Mouse (Mus musculus) lung, postnatal 4 days (tissue): ENCODE measurements at regions not wholly inside any gene's neighbourhood (a gene's known extent, or its start where the extent isn't known, plus 50 kb on each side); places are given as distances from the start of the nearest gene placed in this dataset.

Source experiments
- DNase-seq, 2 experiments: peaks; one replicate each; pipeline ENCODE4 v3.0.0; 2021

GRCm38 (mm10) chr11:90783537-90783936, 95.4 kb upstream of the Tom1l1 start:
- DNase-seq = no peak

GRCm38 (mm10) chr11:90782975-90783374, 94.8 kb upstream of the Tom1l1 start:
- DNase-seq = peak in 1 of 2 experiments; percentile 5

- DNase-seq = no peak
These were observed 87.6 kb upstream of the Tom1l1 start for GRCm38 (mm10) chr11:90775752-90776151.

GRCm38 (mm10) chr11:90755981-90756380, 67.8 kb upstream of the Tom1l1 start:
- no peak for DNase-seq

DNA sequence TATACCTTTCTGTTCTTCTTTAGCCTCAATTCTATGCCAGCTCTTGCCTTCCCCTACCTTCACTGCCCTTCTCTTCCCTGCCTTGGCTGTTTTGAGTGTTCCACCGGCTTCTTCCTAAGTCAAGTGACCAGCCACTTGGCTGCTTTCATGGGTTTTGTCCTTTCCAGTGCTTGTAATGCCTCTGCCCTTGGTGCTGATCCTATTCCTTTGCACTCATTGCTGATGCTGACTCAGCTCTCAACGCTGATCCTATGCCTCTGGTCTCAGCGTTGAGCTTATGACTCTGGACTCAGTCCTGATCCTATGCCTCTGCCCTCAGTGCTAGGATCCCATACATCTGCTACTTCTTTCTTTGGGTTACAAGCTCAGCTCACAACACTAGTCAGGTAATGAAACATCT, 60.3 kb upstream of the Tom1l1 start:
- no peak for DNase-seq

- no peak for DNase-seq
These were observed 53.9 kb upstream of the Tom1l1 start for GRCm38 (mm10) chr11:90741952-90742617.

GRCm38 (mm10) chr11:90739501-90739900, 51.3 kb upstream of the Tom1l1 start:
- no peak for DNase-seq

- DNase-seq = no peak
These were observed 50.6 kb upstream of the Tom1l1 start for GRCm38 (mm10) chr11:90738741-90739140.
